Mouse (Mus musculus) urinary bladder, postnatal 14 days (tissue): Measurements from ENCODE around the gene Slc25a41.
"Not testable (repeated sequence)": the region's sequence is repeated elsewhere in the genome, so short reads cannot be mapped to it uniquely, and the experiment has no call there.

Experiments
- DNase-seq: peaks from one replicate; pipeline ENCODE4 v3.0.0; 2021; ENCODE audit warnings: low spot score

Gene Slc25a41

DNA sequence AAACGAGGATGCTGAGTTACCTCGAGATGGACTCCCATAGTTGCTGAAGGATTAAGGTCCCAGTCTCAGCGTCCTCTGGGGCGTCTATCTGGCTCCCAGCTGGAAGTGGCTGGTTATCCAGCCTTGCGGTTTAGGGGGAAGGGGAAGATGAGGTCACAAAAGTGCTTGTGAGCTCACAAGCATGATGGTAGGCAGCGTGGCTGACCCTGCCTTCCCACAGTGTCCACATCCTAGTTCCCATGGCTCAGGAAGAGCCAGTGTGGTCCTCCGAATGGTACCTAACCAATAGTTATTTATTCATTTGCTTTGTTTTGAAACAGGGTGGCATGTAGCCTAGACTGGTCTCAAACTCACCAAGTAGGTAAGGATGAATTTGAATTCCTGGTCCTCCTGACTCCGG lies at the start of gene Slc25a41:
Gene Slc25a41, minus strand, starts transcription at position 101 of the 400 bp plus-strand sequence.
- DNase-seq: no peak

DNA sequence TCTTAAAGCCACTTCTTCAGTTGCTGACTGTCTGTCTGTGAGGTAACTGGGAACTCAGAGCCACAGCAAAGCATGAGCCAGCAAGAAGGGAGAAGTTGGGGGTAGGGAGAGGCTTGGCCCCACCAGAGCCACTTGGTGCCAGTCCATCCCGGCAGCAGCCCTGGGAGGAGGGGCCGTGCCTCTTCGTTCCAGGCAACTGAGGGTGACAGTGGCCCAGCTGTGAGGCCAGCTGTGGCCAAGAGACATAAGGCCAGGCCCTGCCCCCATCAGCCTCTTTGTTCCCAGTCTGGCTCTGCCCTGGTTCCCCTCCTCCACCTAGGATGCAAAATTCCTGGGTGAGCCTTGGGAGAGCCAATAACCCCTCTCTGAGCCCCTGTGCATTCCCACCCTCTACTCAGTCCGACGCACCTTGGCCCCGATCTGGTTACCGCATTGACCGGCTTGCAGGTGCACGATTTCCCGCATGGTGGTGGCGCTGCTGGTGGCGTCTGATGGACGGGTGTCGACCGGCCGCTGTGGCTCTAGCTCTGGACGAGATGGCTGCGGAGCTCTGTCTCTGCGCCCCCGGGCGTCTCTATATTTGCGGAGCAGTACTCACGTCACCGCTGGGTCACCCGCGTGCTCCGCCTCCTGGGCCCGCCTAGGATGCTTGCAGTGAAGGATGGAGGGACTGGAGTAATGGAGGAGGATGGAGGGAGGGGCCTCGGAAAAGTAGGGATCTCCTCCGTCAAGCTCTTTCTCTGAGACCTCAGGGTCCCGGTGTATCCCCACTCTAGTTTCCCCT lies 45.8 kb upstream of the Slc25a41 start, which contains the start of gene Tubb4a:
Gene Tubb4a, minus strand, starts transcription at position 734 of the 784 bp plus-strand sequence.
- DNase-seq: no peak

GRCm38 (mm10) chr17:57085970-57086757 lies 44.7 kb upstream of the Slc25a41 start:
- DNase-seq: no peak

DNA sequence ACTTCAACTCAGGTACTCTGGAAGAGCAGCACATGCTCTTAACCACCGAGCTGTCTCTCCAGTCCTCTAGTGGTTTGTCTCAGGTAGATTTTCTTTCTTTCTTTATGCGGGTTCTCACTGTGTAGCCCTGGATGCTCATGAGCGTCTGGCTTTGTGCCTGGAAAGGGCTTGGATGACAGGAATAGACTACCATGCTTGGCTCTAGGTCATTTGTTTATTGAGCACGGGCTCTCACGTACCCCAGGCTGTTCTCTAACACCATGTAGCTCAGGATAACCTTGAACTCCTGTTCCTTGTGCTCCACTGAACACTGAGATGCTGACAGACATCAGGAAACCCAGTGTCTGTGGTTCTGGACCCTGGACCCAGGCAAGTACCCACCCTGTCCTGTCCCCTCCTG lies 41.0 kb upstream of the Slc25a41 start:
- no peak for DNase-seq

- DNase-seq: no peak
Observed at GRCm38 (mm10) chr17:57081234-57081842, 39.9 kb upstream of the Slc25a41 start.

DNA sequence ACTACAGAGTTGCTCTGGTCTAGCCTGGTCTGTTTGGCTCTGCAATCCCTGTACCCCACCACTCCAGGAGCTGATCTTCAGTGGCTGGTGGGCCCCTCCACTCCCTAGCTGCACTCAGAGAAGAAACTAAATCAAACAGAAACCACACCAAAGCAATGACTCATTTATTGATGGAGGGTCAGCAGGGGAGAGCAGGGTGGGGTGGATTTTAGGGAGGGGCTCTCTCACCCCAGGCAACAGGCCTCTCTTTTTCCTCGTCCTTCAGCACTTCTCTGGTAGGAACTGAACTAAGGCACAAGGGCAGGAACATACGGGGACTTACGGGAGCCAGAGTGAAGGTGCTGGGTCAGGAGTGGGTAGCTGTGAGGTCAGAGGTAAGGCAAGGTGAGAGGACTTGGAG lies 38.5 kb upstream of the Slc25a41 start:
- no peak for DNase-seq

- DNase-seq: no peak
Observed at GRCm38 (mm10) chr17:57078336-57078735, 36.9 kb upstream of the Slc25a41 start, which contains the start of gene Dennd1c. Gene Dennd1c (minus strand): TSS chr17:57078514.

- no peak for DNase-seq
Observed at GRCm38 (mm10) chr17:57076916-57077315, 35.5 kb upstream of the Slc25a41 start.

DNA sequence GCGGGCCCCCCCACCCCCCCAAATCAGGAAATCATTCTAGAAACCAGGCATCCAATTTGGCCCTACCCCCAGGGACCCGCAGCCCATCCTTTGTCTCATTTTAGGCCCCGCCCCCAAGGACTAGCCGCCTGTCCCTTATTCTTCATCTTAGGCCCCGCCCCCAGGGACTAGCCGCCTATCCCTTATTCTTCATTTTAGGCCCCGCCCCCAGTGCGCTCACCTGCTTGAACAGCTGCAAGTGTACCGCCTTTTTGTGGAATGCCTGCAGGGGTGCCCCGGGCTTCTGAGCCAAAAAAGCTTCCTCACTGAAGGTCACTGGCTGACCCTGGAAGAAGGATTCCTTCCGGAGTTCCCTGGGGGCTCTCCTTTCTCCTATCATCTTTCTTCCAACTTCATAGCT lies 29.2 kb upstream of the Slc25a41 start:
- peak; percentile 42 for DNase-seq

GRCm38 (mm10) chr17:57070272-57070671 lies 28.8 kb upstream of the Slc25a41 start:
- DNase-seq: no peak

DNA sequence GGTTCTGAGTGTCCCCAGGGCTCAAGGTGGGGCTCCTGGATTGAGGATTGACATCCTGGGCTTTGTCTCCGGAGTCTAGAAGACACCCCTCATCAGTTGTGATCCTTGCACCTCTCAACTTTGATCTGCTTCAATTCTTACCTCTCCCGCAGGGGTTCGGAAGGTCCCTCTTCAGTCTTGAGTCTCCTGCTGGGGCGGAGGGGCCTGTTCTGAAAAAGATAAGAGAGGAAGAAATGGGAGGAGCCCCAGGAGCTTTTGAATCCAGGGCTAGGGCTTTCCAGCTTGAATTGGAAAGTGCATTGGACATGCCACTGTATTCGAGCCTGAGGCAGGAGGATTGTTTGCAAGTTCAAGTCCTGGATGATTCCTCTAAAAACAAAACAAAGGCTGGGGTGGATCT lies 25.5 kb upstream of the Slc25a41 start:
- no peak for DNase-seq

- no peak for DNase-seq
Observed at GRCm38 (mm10) chr17:57063031-57063430, 21.6 kb upstream of the Slc25a41 start.

DNA sequence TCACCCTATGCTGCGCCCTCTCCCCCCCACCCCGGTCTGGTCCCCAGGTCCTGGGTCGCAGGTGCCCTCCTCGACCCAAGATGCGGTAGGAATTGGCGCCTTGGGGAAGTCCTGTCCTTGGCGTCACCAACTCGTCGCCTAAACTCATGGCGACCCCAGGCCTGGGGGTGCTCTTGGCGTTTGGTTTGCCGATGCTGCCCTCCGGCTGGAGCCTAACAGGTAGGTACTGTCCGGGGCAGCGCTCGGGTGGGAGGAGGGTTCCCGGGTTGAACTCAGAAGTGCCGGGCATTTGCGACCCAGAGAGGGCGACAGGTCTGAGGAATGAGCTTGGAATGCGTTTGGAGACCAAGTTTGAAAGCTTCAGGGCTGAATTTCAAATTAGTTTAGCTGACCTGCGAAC lies 21.1 kb upstream of the Slc25a41 start:
- no peak for DNase-seq

- DNase-seq: peak; percentile 75
Observed at GRCm38 (mm10) chr17:57062011-57062521, 20.6 kb upstream of the Slc25a41 start.

- DNase-seq: no peak
Observed at GRCm38 (mm10) chr17:57061069-57061468, 19.6 kb upstream of the Slc25a41 start.

GRCm38 (mm10) chr17:57060231-57060801 lies 18.9 kb upstream of the Slc25a41 start:
- peak; percentile 95 for DNase-seq

DNA sequence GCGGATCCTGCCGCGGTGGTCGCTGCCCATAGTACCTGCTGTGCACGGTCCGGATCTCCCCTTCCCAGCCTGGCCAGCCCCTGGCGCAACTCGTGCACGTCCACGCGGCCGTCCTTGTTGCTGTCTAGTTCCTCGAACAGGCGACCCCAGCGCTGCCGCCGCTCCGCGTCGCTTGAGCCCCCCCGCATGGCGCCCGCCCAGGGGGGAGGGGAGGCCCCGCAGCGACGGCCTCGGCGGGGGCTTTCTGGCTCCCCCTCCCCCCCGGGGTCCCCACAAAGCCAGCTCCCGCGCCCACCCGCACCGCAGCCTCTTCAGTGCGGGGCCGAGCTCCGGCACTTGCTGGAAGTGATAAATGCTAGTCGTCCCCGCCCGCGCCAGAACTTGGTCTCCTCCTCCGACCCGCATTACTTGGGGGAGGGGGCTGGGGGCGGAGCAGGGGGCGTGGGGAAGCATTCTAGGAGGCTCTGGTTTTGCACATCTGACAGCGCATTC lies 18.1 kb upstream of the Slc25a41 start, which contains the start of gene Slc25a23:
Gene Slc25a23, minus strand, starts transcription at position 378 of the 492 bp plus-strand sequence.
- DNase-seq: peak; percentile 64

- peak; percentile 20 for DNase-seq
Observed at GRCm38 (mm10) chr17:57058891-57059485, 17.5 kb upstream of the Slc25a41 start, which contains the start of gene Crb3. Gene Crb3 (plus strand): TSS chr17:57059105.

DNA sequence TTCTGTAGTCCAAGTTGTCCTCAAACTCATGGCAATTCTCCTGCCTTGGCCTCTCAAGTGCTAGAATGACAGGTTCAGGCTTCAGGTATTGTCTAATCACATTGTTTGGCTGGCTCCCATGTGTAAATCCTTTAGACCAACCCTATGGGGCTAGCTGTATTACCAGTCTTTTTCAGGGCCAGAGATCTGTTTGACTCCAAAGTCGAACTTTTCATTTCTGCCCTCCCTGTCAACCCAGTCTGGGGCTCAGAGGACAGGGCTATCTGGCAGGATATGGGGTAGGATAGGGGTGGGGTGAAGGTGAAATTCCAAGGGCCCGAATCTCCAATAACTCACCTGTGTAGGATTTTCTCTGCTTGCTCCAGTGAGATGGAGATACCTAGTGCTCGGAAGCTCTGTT lies 14.8 kb upstream of the Slc25a41 start:
- no peak for DNase-seq

GRCm38 (mm10) chr17:57051679-57052078 lies 10.2 kb upstream of the Slc25a41 start:
- not testable (repeated sequence) for DNase-seq

DNA sequence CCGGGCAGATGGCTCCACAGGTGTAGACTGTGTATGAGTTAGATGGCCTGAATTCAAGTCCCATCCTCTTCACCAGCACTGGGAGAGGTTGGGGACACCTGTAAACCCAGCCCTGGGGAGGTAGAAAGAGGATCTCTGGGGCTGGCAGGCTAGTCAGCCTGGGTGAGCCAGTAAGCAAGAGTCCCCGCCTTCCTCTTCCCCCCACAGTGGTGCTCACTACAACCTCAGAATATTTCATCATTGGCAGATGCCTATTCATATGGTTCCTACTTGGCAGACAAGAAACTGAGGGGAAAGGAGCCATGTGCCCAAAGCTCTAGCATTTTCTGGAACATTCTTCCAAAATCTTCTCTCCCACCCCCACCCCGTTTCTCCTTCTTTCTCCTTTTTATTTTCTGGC lies 7.4 kb upstream of the Slc25a41 start:
- DNase-seq: no peak
